Mouse (Mus musculus) lung, adult 2 months (tissue): Measurements from ENCODE around the gene Isoc2b.

Source experiments
- CTCF ChIP-seq: fragments of 200-500 bp; IDR thresholded peaks from 2 replicates; pipeline ENCODE4 v1.5.1; 2011; ENCODE audit warnings: mild to moderate bottlenecking, low read length, control low read depth; ENCODE audit not compliant: insufficient read depth
- POLR2A ChIP-seq: fragments of 200-500 bp; IDR thresholded peaks from 2 replicates; pipeline ENCODE4 v1.6.1; 2011; ENCODE audit warnings: low read depth, mild to moderate bottlenecking, control low read depth, low read length, borderline replicate concordance; ENCODE audit errors: extremely low read depth

DNA sequence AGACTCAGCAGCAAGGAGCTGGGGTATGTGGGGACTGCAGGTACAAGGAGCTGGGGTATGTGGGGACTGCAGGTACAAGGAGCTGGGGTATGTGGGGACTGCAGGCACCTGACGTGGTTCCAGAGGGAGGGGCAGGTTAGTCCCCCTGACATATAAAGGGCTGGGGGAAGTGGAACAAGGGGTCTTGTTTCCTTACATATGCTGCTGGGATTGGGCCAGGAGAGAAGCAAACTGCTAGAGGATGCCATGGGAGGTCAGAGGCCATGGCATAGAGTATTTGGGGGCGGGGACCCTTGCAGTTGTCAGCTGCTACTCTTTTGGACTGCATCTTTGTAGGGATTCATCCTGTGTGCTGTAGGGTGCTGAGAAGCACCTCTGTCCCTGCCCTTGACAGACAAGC lies 47.4 kb upstream of the Isoc2b start:
- no peak for TF ChIP-seq POLR2A
- no peak for TF ChIP-seq CTCF
